Mouse (Mus musculus) left cerebral cortex, postnatal 14 days (tissue): ENCODE data around the gene Slc15a1. TPM values are rescaled to one million over a fixed set of nuclear protein-coding genes. Genes with fewer than 3 reads are reported as not detected.

Source experiments
- DNase-seq, 2 experiments: peaks; one replicate each; pipeline ENCODE4 v3.0.0; 2021 to 2022; ENCODE audit warnings: low spot score in 2 of 2, mixed read lengths in 1 of 2
- intact Hi-C: fragments of 180-260 bp; cut with DNase I; formaldehyde crosslinking; loops from one replicate; pipeline ENCODE4 v1.15.1; 2025
- total RNA-seq, 2 experiments: library from RNA; stranded (reverse); gene quantifications; 2 replicates each; pipeline ENCODE4 v1.2.3; 2021

Gene Slc15a1
- total RNA-seq, 2 experiments from 2014 or later, result 0.11 TPM

DNA sequence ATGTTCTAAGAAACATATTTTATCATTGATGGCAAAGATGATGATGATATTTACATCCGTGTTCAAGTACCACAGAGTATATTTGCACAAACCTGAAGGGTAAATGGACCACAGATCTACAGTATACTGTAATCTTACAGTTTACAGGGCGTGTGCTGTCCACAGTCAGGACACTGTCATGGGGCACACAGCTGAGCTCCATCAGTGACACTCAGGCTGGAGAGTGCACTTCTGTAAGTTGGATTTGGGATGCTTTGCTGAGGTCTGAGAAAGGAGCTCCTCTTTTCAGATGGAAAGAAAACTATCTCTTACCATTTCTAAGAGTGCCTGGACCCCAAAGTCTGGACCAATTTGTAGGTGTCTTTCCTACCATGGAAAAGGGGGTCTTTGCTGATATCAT, 9.9 kb downstream of the Slc15a1 start:
- intact Hi-C loops, result no loop called here
- no peak for DNase-seq

DNA sequence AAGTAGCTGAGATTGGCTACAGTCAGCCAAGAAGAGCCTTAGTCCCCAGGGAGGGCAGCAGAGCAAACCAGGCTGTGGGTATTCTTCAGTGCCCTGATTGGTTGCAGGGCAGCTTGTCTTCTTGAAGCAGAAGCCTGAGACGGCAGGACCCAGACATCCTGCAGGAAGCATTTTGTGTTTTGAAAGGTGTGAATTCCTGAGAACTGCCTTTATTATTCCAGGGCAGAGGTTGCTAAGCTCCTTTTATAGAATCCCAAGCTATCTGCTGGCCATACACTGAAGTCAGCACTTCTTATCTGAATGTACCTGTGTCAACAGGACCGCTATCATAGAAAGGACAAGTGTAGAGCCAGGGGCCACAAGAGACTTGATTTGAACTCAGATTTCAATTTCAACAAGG, 10.8 kb downstream of the Slc15a1 start:
- no peak for DNase-seq
- intact Hi-C loops, result no loop called here

DNA sequence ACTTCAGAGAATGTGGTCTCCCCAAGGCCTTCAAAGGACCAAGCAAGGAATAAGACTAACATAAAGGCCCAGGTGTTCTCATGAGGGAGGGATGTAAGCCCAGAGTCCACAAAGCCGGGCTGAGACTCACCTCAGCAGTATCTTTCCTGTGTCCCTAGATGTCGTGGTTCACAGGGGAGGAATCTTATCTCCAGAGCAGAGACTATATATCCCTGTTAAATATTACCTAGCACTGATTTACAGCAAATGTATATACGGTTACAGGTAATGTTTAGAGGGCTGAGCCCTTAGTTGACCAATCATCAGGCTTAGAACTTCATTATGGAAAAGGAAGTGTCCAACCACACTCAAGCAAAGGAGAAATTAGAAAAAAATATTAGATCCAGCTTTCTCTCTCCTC, 11.3 kb downstream of the Slc15a1 start:
- DNase-seq, result no peak
- intact Hi-C loops, result no loop called here

- intact Hi-C loops, result no loop called here
- DNase-seq, result peak in 1 of 2 experiments; percentile 17
Observed at GRCm38 (mm10) chr14:121492328-121492727, 12.7 kb downstream of the Slc15a1 start.

GRCm38 (mm10) chr14:121485722-121486121, 19.3 kb downstream of the Slc15a1 start:
- no peak for DNase-seq
- intact Hi-C loops, result no loop called here

- intact Hi-C loops, result no loop called here
- no peak for DNase-seq
Observed at GRCm38 (mm10) chr14:121484436-121484835, 20.6 kb downstream of the Slc15a1 start.

DNA sequence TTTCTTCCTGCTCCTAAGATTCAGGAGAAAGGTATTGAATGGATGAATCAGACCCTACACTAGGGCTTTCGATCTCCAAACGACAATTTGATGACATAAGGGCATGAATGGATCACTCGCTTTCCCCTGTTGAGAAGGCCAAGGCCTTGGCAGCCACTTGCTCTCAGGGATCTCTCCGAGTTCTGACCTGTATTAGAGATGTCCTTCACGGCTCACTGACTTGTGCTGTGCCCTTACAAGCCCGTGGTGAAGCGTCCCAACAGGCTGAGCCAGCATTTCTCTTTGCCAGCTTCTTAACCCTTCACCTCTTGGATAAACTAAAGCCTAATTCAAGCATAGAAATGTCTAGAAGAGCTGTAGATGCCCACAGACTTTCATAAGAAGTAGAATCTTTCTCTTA, 22.9 kb downstream of the Slc15a1 start:
- intact Hi-C loops, result no loop called here
- no peak for DNase-seq

DNA sequence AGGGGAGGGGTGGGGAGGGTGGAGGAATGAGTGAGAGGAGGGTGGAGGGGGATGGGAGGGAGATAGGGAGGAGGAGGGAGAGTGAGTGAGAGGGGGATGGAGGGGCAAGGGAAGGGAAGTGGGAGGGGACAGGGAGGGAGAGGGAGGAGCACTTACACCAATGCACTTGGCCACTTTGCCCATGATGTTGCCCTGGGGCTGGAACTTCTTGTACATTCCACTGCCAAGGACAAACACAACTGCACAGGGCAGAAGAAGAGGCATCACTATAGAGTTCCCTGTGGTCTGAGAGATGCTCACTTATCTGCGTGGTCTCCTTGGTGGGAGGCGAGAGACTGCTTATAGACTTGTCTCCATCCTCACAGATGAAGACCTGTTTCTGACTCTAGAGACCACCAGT, 23.5 kb downstream of the Slc15a1 start:
- no peak for DNase-seq
- intact Hi-C loops, result no loop called here

GRCm38 (mm10) chr14:121479096-121479495, 26.0 kb downstream of the Slc15a1 start:
- no peak for DNase-seq
- intact Hi-C loops, result no loop called here

DNA sequence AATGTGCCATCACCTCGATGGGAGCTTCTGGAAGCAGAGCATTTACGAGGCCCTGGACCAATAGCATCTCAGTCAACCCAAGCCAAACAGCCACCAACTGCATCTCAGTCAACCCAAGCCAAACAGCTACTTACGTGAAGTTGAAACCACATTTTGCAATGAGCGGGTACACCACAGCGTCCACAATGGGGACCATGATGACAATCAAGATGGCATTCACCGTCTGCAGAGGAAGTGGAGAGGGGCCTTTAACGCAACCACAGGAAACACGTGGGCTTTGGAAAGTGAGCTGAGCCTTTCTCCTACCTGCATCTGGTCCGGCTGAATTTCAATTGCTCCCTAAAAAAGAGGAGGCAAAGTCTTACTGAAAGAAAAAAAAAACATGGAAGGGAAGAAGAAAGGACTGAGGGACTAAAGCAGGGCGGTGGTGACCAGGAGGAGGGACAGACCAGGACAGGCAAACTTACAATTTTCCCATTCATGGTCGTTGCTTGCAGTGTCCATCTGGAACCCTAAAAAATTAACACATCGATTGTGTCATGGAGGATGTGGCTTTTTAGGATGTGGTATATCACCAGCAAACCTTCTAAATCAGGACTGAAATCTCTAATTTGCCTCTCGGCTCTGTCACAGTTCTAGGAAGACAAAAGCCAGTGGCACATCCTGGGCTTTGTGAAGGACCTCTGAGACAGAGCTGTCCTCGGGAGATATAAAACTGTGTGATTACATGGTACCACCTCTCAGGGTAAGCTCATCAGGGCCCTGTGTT, 26.9 kb downstream of the Slc15a1 start:
- no peak for DNase-seq
- intact Hi-C loops, result no loop called here

GRCm38 (mm10) chr14:121473869-121474268, 31.2 kb downstream of the Slc15a1 start:
- intact Hi-C loops, result no loop called here
- DNase-seq, result no peak

DNA sequence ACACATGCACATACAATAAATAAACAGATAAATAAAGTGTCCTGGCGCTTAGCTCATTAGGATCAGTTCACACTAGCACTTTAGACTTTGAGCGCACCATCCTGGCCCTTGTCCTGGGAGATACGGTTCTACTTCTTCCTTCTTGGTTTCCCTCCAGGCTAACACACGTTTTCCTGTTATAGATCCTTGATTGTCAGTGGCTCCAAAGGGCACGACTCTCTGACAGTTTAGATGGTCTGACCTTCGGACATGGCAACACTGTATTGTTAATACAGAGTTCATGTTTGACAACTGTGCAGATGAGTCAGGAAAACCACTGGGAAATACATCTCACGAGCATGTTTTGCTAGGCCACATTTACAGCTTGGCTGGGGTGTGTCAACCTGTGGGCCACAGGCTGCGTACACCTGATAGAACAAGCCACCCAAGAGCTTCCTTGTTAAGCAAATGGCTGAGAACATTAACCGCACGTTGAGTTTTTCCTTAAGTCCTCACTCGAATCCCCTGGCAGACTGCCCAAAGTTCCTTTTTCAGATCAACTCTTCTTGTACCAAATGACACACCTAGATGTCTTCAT, 33.4 kb downstream of the Slc15a1 start:
- intact Hi-C loops, result no loop called here
- no peak for DNase-seq

GRCm38 (mm10) chr14:121469601-121470000, 35.5 kb downstream of the Slc15a1 start:
- DNase-seq, result no peak
- intact Hi-C loops, result no loop called here

- no peak for DNase-seq
- intact Hi-C loops, result no loop called here
Observed at GRCm38 (mm10) chr14:121467646-121468045, 37.4 kb downstream of the Slc15a1 start.

- intact Hi-C loops, result no loop called here
- no peak for DNase-seq
Observed at GRCm38 (mm10) chr14:121466501-121466900, 38.6 kb downstream of the Slc15a1 start.

DNA sequence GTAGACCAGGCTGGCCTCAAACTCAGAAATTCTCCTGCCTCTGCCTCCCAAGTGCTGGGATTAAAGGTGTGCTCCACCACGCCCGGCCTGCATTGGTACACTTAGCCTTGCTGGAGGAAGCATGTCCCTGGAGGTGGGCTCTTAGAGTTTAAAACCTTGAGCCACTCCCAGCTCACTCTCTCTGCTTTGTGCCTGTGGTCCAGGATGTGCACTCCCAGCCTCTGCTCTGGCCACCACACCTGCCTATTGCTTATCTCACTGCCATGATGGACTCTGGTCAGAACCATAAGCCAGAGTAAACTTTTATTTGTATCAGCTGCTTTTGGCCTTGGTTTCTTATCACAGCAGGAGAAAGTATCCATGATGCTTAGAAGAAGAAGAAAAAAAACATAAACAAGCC, 40.7 kb downstream of the Slc15a1 start:
- intact Hi-C loops, result no loop called here
- DNase-seq, result no peak

- intact Hi-C loops, result no loop called here
- DNase-seq, result no peak
Observed at GRCm38 (mm10) chr14:121462756-121463155, 42.3 kb downstream of the Slc15a1 start.

- intact Hi-C loops, result no loop called here
- DNase-seq, result no peak
Observed at GRCm38 (mm10) chr14:121460966-121461365, 44.1 kb downstream of the Slc15a1 start.

DNA sequence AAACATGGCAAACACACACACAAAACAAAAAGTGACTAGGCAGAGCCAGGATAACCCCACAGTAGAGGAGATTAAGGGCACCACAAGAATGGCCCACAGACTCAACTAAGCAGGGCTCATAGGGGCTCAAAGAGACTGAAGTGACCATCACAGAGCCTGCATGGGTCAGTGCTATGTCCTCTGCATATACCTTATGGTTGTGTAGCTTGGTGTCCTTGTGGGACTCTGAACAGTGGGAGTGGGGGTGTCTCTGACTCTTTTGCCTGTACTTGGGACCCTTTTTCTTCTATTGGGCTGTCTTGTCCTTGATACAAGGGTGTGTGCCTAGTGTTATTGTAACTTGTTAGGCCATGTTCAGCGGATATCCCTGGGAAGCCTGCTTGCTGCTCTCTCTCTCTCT, 46.5 kb downstream of the Slc15a1 start:
- DNase-seq, result no peak
- intact Hi-C loops, result no loop called here

GRCm38 (mm10) chr14:121457536-121457935, 47.5 kb downstream of the Slc15a1 start:
- no peak for DNase-seq
- intact Hi-C loops, result no loop called here
